Mouse (Mus musculus): Measurements from ENCODE around the gene Prkcz. TPM values are rescaled to one million over a fixed set of nuclear protein-coding genes. Genes with fewer than 3 reads are reported as not detected.

Prkcz gene
- 45.4 and 52.5 TPM in 2 replicates for polyA plus RNA-seq (2014; fragmentation: Nextera tagmentation; extraction: Ambion mirVana)

GRCm38 (mm10) chr4:155361303-155361791 is at the start of gene Prkcz:
TSS of gene Prkcz (minus strand) at chr4:155361361.
- Histone ChIP-seq H3K36me3 (ENCODE audit: control insufficient read depth, insufficient read depth, low read length) (no peaks in the 10 kb centered on the region), H3K27me3 (replicated peaks; ENCODE audit: control insufficient read depth, insufficient read depth, low read length) (peaks cover 53% of the 10 kb centered on the region), H3K4me1 (ENCODE audit: control insufficient read depth, insufficient read depth, low read length) (no peaks in the 10 kb centered on the region), H3K9me3 (replicated peaks; ENCODE audit: control insufficient read depth, low read length) (no peaks in the 10 kb centered on the region), H3K27ac (ENCODE audit: low read depth, low read length) (no peak within 1 kb of the TSS), H3K4me3 (ENCODE audit: low read depth, low read length) (peak within 1 kb of the TSS; percentile 31), H3K9ac (ENCODE audit: low read length) (no peak within 1 kb of the TSS), H3K4me2 (ENCODE audit: low read length) (peak within 1 kb of the TSS; percentile 51)
- WGBS, result under 1% methylated on average over 50 of the region's 51 CpGs
- peak; percentile 42 for DNase-seq (ENCODE audit: low spot score)
- peak; percentile 80 for ATAC-seq

GRCm38 (mm10) chr4:155409058-155409776 is 48.1 kb upstream of the Prkcz start, which contains the start of gene Cfap74:
TSS of gene Cfap74 (plus strand) at chr4:155409190.
- H3K4me2 ChIP-seq (ENCODE audit: low read length), result peak within 1 kb of the TSS; percentile 92
- DNase-seq (ENCODE audit: low spot score) (peak; percentile 92), ATAC-seq (peak; percentile 98)
- peaks cover 7% of the 10 kb centered on the region for H3K4me1 ChIP-seq (ENCODE audit: control insufficient read depth, insufficient read depth, low read length)
- no peaks in the 10 kb centered on the region for H3K27me3 ChIP-seq (replicated peaks; ENCODE audit: control insufficient read depth, insufficient read depth, low read length)
- peak within 1 kb of the TSS; percentile 57 for H3K9ac ChIP-seq (ENCODE audit: low read length)
- WGBS, result under 1% methylated on average over 35 of the region's 35 CpGs
- H3K27ac ChIP-seq (ENCODE audit: low read depth, low read length), result peak within 1 kb of the TSS; percentile 30; the same call in 1 of the 2 replicates
- H3K4me3 ChIP-seq (ENCODE audit: low read depth, low read length), result peak within 1 kb of the TSS; percentile 54
- no peaks in the 10 kb centered on the region for H3K9me3 ChIP-seq (replicated peaks; ENCODE audit: control insufficient read depth, low read length)
- H3K36me3 ChIP-seq (ENCODE audit: control insufficient read depth, insufficient read depth, low read length), result no peaks in the 10 kb centered on the region

GRCm38 (mm10) chr4:155408695-155409057 is 47.5 kb upstream of the Prkcz start:
- Histone ChIP-seq H3K27me3 (replicated peaks; ENCODE audit: control insufficient read depth, insufficient read depth, low read length) (no peaks in the 10 kb centered on the region), H3K9me3 (replicated peaks; ENCODE audit: control insufficient read depth, low read length) (no peaks in the 10 kb centered on the region), H3K9ac (ENCODE audit: low read length) (peak overlapping the region; percentile 57), H3K36me3 (ENCODE audit: control insufficient read depth, insufficient read depth, low read length) (no peaks in the 10 kb centered on the region), H3K4me2 (ENCODE audit: low read length) (peak overlapping the region; percentile 92), H3K4me1 (ENCODE audit: control insufficient read depth, insufficient read depth, low read length) (peaks cover 7% of the 10 kb centered on the region), H3K4me3 (ENCODE audit: low read depth, low read length) (peak overlapping the region; percentile 54), H3K27ac (ENCODE audit: low read depth, low read length) (peak overlapping the region; percentile 30; the same call in 1 of the 2 replicates)
- DNase-seq (ENCODE audit: low spot score) (no peak), ATAC-seq (peak; percentile 38)
- WGBS, result 3% methylated on average over 8 of the region's 8 CpGs

- Histone ChIP-seq H3K36me3 (ENCODE audit: control insufficient read depth, insufficient read depth, low read length) (no peaks in the 10 kb centered on the region), H3K4me1 (ENCODE audit: control insufficient read depth, insufficient read depth, low read length) (no peaks in the 10 kb centered on the region; the same call in 1 of the 2 replicates), H3K4me2 (ENCODE audit: low read length) (no peak overlapping the region), H3K4me3 (ENCODE audit: low read depth, low read length) (no peak overlapping the region), H3K27ac (ENCODE audit: low read depth, low read length) (no peak overlapping the region), H3K27me3 (replicated peaks; ENCODE audit: control insufficient read depth, insufficient read depth, low read length) (peaks cover 22% of the 10 kb centered on the region), H3K9me3 (replicated peaks; ENCODE audit: control insufficient read depth, low read length) (no peaks in the 10 kb centered on the region), H3K9ac (ENCODE audit: low read length) (no peak overlapping the region)
- no peak for ATAC-seq
- WGBS, result 79% methylated on average over 1 of the region's 1 CpGs
- no peak for DNase-seq (ENCODE audit: low spot score)
Measured at GRCm38 (mm10) chr4:155402489-155402888, 41.3 kb upstream of the Prkcz start.

- H3K4me1 ChIP-seq (ENCODE audit: control insufficient read depth, insufficient read depth, low read length), result no peaks in the 10 kb centered on the region; the same call in 1 of the 2 replicates
- ATAC-seq (no peak), DNase-seq (ENCODE audit: low spot score) (no peak)
- no peak overlapping the region for H3K9ac ChIP-seq (ENCODE audit: low read length)
- H3K27me3 ChIP-seq (replicated peaks; ENCODE audit: control insufficient read depth, insufficient read depth, low read length), result peaks cover 36% of the 10 kb centered on the region
- H3K27ac ChIP-seq (ENCODE audit: low read depth, low read length), result no peak overlapping the region
- H3K9me3 ChIP-seq (replicated peaks; ENCODE audit: control insufficient read depth, low read length), result no peaks in the 10 kb centered on the region
- H3K4me3 ChIP-seq (ENCODE audit: low read depth, low read length), result no peak overlapping the region
- H3K4me2 ChIP-seq (ENCODE audit: low read length), result no peak overlapping the region
- no peaks in the 10 kb centered on the region for H3K36me3 ChIP-seq (ENCODE audit: control insufficient read depth, insufficient read depth, low read length)
- WGBS, result 68% methylated on average over 7 of the region's 7 CpGs
Measured at GRCm38 (mm10) chr4:155401121-155401520, 40.0 kb upstream of the Prkcz start.

- H3K4me3 ChIP-seq (ENCODE audit: low read depth, low read length), result peak overlapping the region; percentile 36
- no peak for DNase-seq (ENCODE audit: low spot score)
- H3K27me3 ChIP-seq (replicated peaks; ENCODE audit: control insufficient read depth, insufficient read depth, low read length), result peaks cover 41% of the 10 kb centered on the region
- no peaks in the 10 kb centered on the region; the same call in 1 of the 2 replicates for H3K4me1 ChIP-seq (ENCODE audit: control insufficient read depth, insufficient read depth, low read length)
- 3% methylated on average over 9 of the region's 9 CpGs for WGBS
- no peak overlapping the region; the same call in 1 of the 2 replicates for H3K9ac ChIP-seq (ENCODE audit: low read length)
- no peak for ATAC-seq
- no peaks in the 10 kb centered on the region for H3K36me3 ChIP-seq (ENCODE audit: control insufficient read depth, insufficient read depth, low read length)
- no peak overlapping the region for H3K27ac ChIP-seq (ENCODE audit: low read depth, low read length)
- H3K9me3 ChIP-seq (replicated peaks; ENCODE audit: control insufficient read depth, low read length), result no peaks in the 10 kb centered on the region
- peak overlapping the region; percentile 65 for H3K4me2 ChIP-seq (ENCODE audit: low read length)
Measured at GRCm38 (mm10) chr4:155398222-155398540, 37.0 kb upstream of the Prkcz start.

- Histone ChIP-seq H3K36me3 (ENCODE audit: control insufficient read depth, insufficient read depth, low read length) (no peaks in the 10 kb centered on the region), H3K9me3 (replicated peaks; ENCODE audit: control insufficient read depth, low read length) (no peaks in the 10 kb centered on the region), H3K4me2 (ENCODE audit: low read length) (peak within 1 kb of the TSS; percentile 65), H3K27ac (ENCODE audit: low read depth, low read length) (no peak within 1 kb of the TSS), H3K27me3 (replicated peaks; ENCODE audit: control insufficient read depth, insufficient read depth, low read length) (peaks cover 41% of the 10 kb centered on the region), H3K4me3 (ENCODE audit: low read depth, low read length) (peak within 1 kb of the TSS; percentile 36), H3K4me1 (ENCODE audit: control insufficient read depth, insufficient read depth, low read length) (no peaks in the 10 kb centered on the region; the same call in 1 of the 2 replicates), H3K9ac (ENCODE audit: low read length) (peak within 1 kb of the TSS; percentile 43)
- 2% methylated on average over 54 of the region's 57 CpGs for WGBS
- DNase-seq (ENCODE audit: low spot score) (peak; percentile 23), ATAC-seq (0 out of 2 replicates have a peak, but pooled peaks have one; percentile 34)
Measured at GRCm38 (mm10) chr4:155397511-155398221, 36.5 kb upstream of the Prkcz start, which contains the start of gene Gabrd. TSS of gene Gabrd (minus strand) at chr4:155398112.

GRCm38 (mm10) chr4:155396751-155397150 is 35.6 kb upstream of the Prkcz start:
- DNase-seq (ENCODE audit: low spot score) (no peak), ATAC-seq (no peak)
- H3K9ac ChIP-seq (ENCODE audit: low read length), result no peak overlapping the region
- H3K4me3 ChIP-seq (ENCODE audit: low read depth, low read length), result no peak overlapping the region
- H3K27me3 ChIP-seq (replicated peaks; ENCODE audit: control insufficient read depth, insufficient read depth, low read length), result peaks cover 41% of the 10 kb centered on the region
- H3K27ac ChIP-seq (ENCODE audit: low read depth, low read length), result no peak overlapping the region
- no peak overlapping the region for H3K4me2 ChIP-seq (ENCODE audit: low read length)
- no peaks in the 10 kb centered on the region; the same call in 1 of the 2 replicates for H3K4me1 ChIP-seq (ENCODE audit: control insufficient read depth, insufficient read depth, low read length)
- no peaks in the 10 kb centered on the region for H3K36me3 ChIP-seq (ENCODE audit: control insufficient read depth, insufficient read depth, low read length)
- no peaks in the 10 kb centered on the region for H3K9me3 ChIP-seq (replicated peaks; ENCODE audit: control insufficient read depth, low read length)
- 89% methylated on average over 4 of the region's 4 CpGs for WGBS

Measured in forebrain, embryonic 14.5 days (tissue).